Mouse (Mus musculus): ENCODE measurements at regions not wholly inside any gene's neighbourhood (a gene's known extent, or its start where the extent isn't known, plus 50 kb on each side); places are given as distances from the start of the nearest gene placed in this dataset.

GRCm38 (mm10) chr8:7799221-7799620, 861.8 kb downstream of the Efnb2 start:
- WGBS: 67% methylated on average over 3 of the region's 3 CpGs
- no peak for TF ChIP-seq CTCF (IDR thresholded peaks at IDR 0.05; ENCODE audit: low read depth)
- Histone ChIP-seq H3K27ac (ENCODE audit: low read depth, low read length) (no peak overlapping the region), H3K36me3 (ENCODE audit: control insufficient read depth, insufficient read depth) (no peaks in the 10 kb centered on the region), H3K4me2 (replicated peaks; ENCODE audit: low read depth) (no peak overlapping the region), H3K9me3 (ENCODE audit: control insufficient read depth) (no peaks in the 10 kb centered on the region), H3K4me3 (ENCODE audit: low read depth, low read length) (no peak overlapping the region), H3K9ac (ENCODE audit: low read depth, low read length) (no peak overlapping the region), H3K4me1 (replicated peaks; ENCODE audit: control insufficient read depth, insufficient read depth, low read length) (no peaks in the 10 kb centered on the region), H3K27me3 (replicated peaks; ENCODE audit: control insufficient read depth, insufficient read depth, low read length) (no peaks in the 10 kb centered on the region)
- no peak for ATAC-seq

GRCm38 (mm10) chr8:7796156-7796555, 864.9 kb downstream of the Efnb2 start:
- Histone ChIP-seq H3K9me3 (ENCODE audit: control insufficient read depth) (no peaks in the 10 kb centered on the region), H3K9ac (ENCODE audit: low read depth, low read length) (no peak overlapping the region), H3K4me3 (ENCODE audit: low read depth, low read length) (no peak overlapping the region), H3K27me3 (replicated peaks; ENCODE audit: control insufficient read depth, insufficient read depth, low read length) (no peaks in the 10 kb centered on the region), H3K4me1 (replicated peaks; ENCODE audit: control insufficient read depth, insufficient read depth, low read length) (no peaks in the 10 kb centered on the region), H3K27ac (ENCODE audit: low read depth, low read length) (no peak overlapping the region), H3K4me2 (replicated peaks; ENCODE audit: low read depth) (no peak overlapping the region), H3K36me3 (ENCODE audit: control insufficient read depth, insufficient read depth) (no peaks in the 10 kb centered on the region)
- 67% methylated on average over 4 of the region's 4 CpGs for WGBS
- ATAC-seq: no peak
- TF ChIP-seq CTCF (IDR thresholded peaks at IDR 0.05; ENCODE audit: low read depth): no peak

- Histone ChIP-seq H3K4me1 (replicated peaks; ENCODE audit: control insufficient read depth, insufficient read depth, low read length) (no peaks in the 10 kb centered on the region), H3K9ac (ENCODE audit: low read depth, low read length) (no peak overlapping the region), H3K27me3 (replicated peaks; ENCODE audit: control insufficient read depth, insufficient read depth, low read length) (no peaks in the 10 kb centered on the region), H3K9me3 (ENCODE audit: control insufficient read depth) (no peaks in the 10 kb centered on the region), H3K4me2 (replicated peaks; ENCODE audit: low read depth) (no peak overlapping the region), H3K36me3 (ENCODE audit: control insufficient read depth, insufficient read depth) (no peaks in the 10 kb centered on the region), H3K4me3 (ENCODE audit: low read depth, low read length) (no peak overlapping the region), H3K27ac (ENCODE audit: low read depth, low read length) (no peak overlapping the region)
- WGBS: 79% methylated on average over 3 of the region's 3 CpGs
- ATAC-seq: no peak
- no peak for TF ChIP-seq CTCF (IDR thresholded peaks at IDR 0.05; ENCODE audit: low read depth)
Measured at GRCm38 (mm10) chr8:7763820-7764219, 897.2 kb downstream of the Efnb2 start.

DNA sequence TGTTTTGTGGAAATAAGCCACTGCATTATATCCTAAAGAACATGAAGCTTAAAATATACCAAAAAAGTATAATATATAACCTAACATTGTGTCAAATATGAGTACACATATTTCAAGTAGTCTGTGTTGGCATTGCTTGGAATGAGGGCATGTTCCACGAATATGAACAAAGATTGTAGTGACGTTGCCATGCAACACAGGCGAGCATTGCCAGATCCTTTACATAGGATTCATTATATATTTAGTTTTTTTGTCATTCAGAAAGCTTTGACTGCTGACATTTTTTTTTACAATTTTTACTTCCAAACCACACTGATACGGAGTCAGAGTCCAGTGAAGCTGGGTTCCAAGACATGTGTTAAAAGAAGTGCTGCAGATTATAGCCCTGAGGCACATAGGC, 900.1 kb downstream of the Efnb2 start:
- no peaks in the 10 kb centered on the region for H3K36me3 ChIP-seq (ENCODE audit: control insufficient read depth, insufficient read depth)
- no peak overlapping the region for H3K4me3 ChIP-seq (ENCODE audit: low read depth, low read length)
- no peak for ATAC-seq
- no peaks in the 10 kb centered on the region for H3K9me3 ChIP-seq (ENCODE audit: control insufficient read depth)
- no peak for TF ChIP-seq CTCF (IDR thresholded peaks at IDR 0.05; ENCODE audit: low read depth)
- WGBS: 84% methylated on average over 4 of the region's 4 CpGs
- no peaks in the 10 kb centered on the region for H3K4me1 ChIP-seq (replicated peaks; ENCODE audit: control insufficient read depth, insufficient read depth, low read length)
- H3K27me3 ChIP-seq (replicated peaks; ENCODE audit: control insufficient read depth, insufficient read depth, low read length): no peaks in the 10 kb centered on the region
- H3K9ac ChIP-seq (ENCODE audit: low read depth, low read length): no peak overlapping the region
- no peak overlapping the region for H3K27ac ChIP-seq (ENCODE audit: low read depth, low read length)
- H3K4me2 ChIP-seq (replicated peaks; ENCODE audit: low read depth): no peak overlapping the region

DNA sequence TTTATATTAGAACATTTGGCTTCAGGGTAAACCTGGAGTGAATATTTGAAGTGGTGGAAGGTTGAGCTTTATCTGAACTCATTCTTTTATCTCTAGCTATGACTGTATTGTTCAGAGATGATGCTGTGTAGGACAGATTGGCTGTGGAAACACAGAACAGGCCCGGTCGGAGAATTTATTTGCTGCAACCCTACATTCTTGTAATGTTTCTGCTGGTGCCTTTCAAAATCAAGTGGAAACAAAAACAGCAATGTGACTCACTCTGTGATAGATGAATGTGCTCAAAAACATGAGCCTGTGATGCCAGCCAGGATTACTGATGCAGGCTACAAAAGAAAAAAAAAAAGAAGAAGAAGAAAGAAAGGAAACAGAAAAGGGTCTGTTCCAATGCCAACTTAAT, 928.3 kb downstream of the Efnb2 start:
- no peaks in the 10 kb centered on the region for H3K9me3 ChIP-seq (ENCODE audit: control insufficient read depth)
- H3K36me3 ChIP-seq (ENCODE audit: control insufficient read depth, insufficient read depth): no peaks in the 10 kb centered on the region
- no peaks in the 10 kb centered on the region for H3K4me1 ChIP-seq (replicated peaks; ENCODE audit: control insufficient read depth, insufficient read depth, low read length)
- H3K27me3 ChIP-seq (replicated peaks; ENCODE audit: control insufficient read depth, insufficient read depth, low read length): no peaks in the 10 kb centered on the region
- WGBS: 53% methylated on average over 2 of the region's 2 CpGs
- H3K4me2 ChIP-seq (replicated peaks; ENCODE audit: low read depth): no peak overlapping the region
- H3K9ac ChIP-seq (ENCODE audit: low read depth, low read length): no peak overlapping the region
- TF ChIP-seq CTCF (IDR thresholded peaks at IDR 0.05; ENCODE audit: low read depth): no peak
- H3K4me3 ChIP-seq (ENCODE audit: low read depth, low read length): no peak overlapping the region
- no peak for ATAC-seq
- no peak overlapping the region for H3K27ac ChIP-seq (ENCODE audit: low read depth, low read length)

GRCm38 (mm10) chr8:7721880-7722279, 939.2 kb downstream of the Efnb2 start:
- no peaks in the 10 kb centered on the region for H3K27me3 ChIP-seq (replicated peaks; ENCODE audit: control insufficient read depth, insufficient read depth, low read length)
- no peaks in the 10 kb centered on the region for H3K9me3 ChIP-seq (ENCODE audit: control insufficient read depth)
- 92% methylated on average over 3 of the region's 3 CpGs for WGBS
- H3K4me1 ChIP-seq (replicated peaks; ENCODE audit: control insufficient read depth, insufficient read depth, low read length): no peaks in the 10 kb centered on the region
- no peak overlapping the region for H3K9ac ChIP-seq (ENCODE audit: low read depth, low read length)
- no peak for TF ChIP-seq CTCF (IDR thresholded peaks at IDR 0.05; ENCODE audit: low read depth)
- no peak overlapping the region for H3K4me2 ChIP-seq (replicated peaks; ENCODE audit: low read depth)
- ATAC-seq: no peak
- H3K4me3 ChIP-seq (ENCODE audit: low read depth, low read length): no peak overlapping the region
- no peaks in the 10 kb centered on the region for H3K36me3 ChIP-seq (ENCODE audit: control insufficient read depth, insufficient read depth)
- H3K27ac ChIP-seq (ENCODE audit: low read depth, low read length): no peak overlapping the region

All from intestine, postnatal 0 days (tissue).